Mouse (Mus musculus): ENCODE measurements around the gene Rtp3. TPM values are rescaled to one million over a fixed set of nuclear protein-coding genes. Genes with fewer than 3 reads are reported as not detected.

Gene Rtp3
- 8.7 TPM for polyA plus RNA-seq (2014; fragmentation: Illumina TruSeq; extraction: RNeasy Lipid Tissue Mini Kit (QIAGEN cat#74804); ENCODE audit: insufficient read depth, low read depth, low replicate concordance)

GRCm38 (mm10) chr9:110990204-110990603 is at the start of gene Rtp3:
Gene Rtp3 (minus strand): TSS chr9:110990583.

GRCm38 (mm10) chr9:111019022-111019421 is 28.6 kb upstream of the Rtp3 start, which contains the start of gene Ltf:
Gene Ltf (plus strand): TSS chr9:111019271.

GRCm38 (mm10) chr9:110951397-110951796 is 39.0 kb downstream of the Rtp3 start, which contains the start of gene Lrrc2:
Gene Lrrc2 (plus strand): TSS chr9:110951545.

DNA sequence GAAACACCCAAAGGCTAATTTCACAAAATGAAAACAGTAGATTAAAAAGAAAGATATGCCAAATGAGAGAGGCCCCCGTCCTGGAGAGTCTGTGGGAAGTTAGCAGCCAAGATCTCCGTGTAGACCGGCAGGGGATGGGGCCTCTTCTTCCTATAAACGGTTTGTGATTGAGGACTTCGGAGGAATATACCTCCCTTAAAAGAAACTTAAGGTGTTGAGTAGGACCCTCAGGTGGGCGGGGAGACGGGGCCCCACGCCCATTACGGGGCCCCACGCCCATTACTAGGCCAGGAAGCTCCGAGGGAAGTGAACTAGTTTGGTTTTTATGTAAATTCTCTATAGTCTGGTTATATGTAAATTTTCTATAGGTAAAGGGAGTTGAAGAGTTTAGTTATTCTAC is 44.5 kb downstream of the Rtp3 start, which contains the start of gene Tdgf1:
Tdgf1 (minus strand) TSS at position 233 of the 400 bp plus-strand sequence.

Other genes starting within 250 kb of the Rtp3 start
- 12.4 TPM for gene Myl3, start 248.7 kb downstream of the Rtp3 start, polyA plus RNA-seq (2014; fragmentation: Illumina TruSeq; extraction: RNeasy Lipid Tissue Mini Kit (QIAGEN cat#74804); ENCODE audit: insufficient read depth, low read depth, low replicate concordance)
- gene Pth1r, start 243.4 kb downstream of the Rtp3 start, polyA plus RNA-seq (2014; fragmentation: Illumina TruSeq; extraction: RNeasy Lipid Tissue Mini Kit (QIAGEN cat#74804); ENCODE audit: insufficient read depth, low read depth, low replicate concordance) = 3.5 TPM
- not detected for gene Prss42, start 192.4 kb downstream of the Rtp3 start, polyA plus RNA-seq (2014; fragmentation: Illumina TruSeq; extraction: RNeasy Lipid Tissue Mini Kit (QIAGEN cat#74804); ENCODE audit: insufficient read depth, low read depth, low replicate concordance)
- not detected for gene Prss44, start 176.6 kb downstream of the Rtp3 start, polyA plus RNA-seq (2014; fragmentation: Illumina TruSeq; extraction: RNeasy Lipid Tissue Mini Kit (QIAGEN cat#74804); ENCODE audit: insufficient read depth, low read depth, low replicate concordance)
- gene Prss43, start 163.9 kb downstream of the Rtp3 start, polyA plus RNA-seq (2014; fragmentation: Illumina TruSeq; extraction: RNeasy Lipid Tissue Mini Kit (QIAGEN cat#74804); ENCODE audit: insufficient read depth, low read depth, low replicate concordance) = not detected
- not detected for gene Prss45, start 156.0 kb downstream of the Rtp3 start, polyA plus RNA-seq (2014; fragmentation: Illumina TruSeq; extraction: RNeasy Lipid Tissue Mini Kit (QIAGEN cat#74804); ENCODE audit: insufficient read depth, low read depth, low replicate concordance)
- gene Prss46, start 146.1 kb downstream of the Rtp3 start, polyA plus RNA-seq (2014; fragmentation: Illumina TruSeq; extraction: RNeasy Lipid Tissue Mini Kit (QIAGEN cat#74804); ENCODE audit: insufficient read depth, low read depth, low replicate concordance) = not detected
- not detected for gene Prss50, start 132.6 kb downstream of the Rtp3 start, polyA plus RNA-seq (2014; fragmentation: Illumina TruSeq; extraction: RNeasy Lipid Tissue Mini Kit (QIAGEN cat#74804); ENCODE audit: insufficient read depth, low read depth, low replicate concordance)
- gene Als2cl, start 110.7 kb downstream of the Rtp3 start, polyA plus RNA-seq (2014; fragmentation: Illumina TruSeq; extraction: RNeasy Lipid Tissue Mini Kit (QIAGEN cat#74804); ENCODE audit: insufficient read depth, low read depth, low replicate concordance) = 20.3 TPM
- gene Tmie, start 110.5 kb downstream of the Rtp3 start, polyA plus RNA-seq (2014; fragmentation: Illumina TruSeq; extraction: RNeasy Lipid Tissue Mini Kit (QIAGEN cat#74804); ENCODE audit: insufficient read depth, low read depth, low replicate concordance) = 1.9 TPM
- not detected for gene Fam240a, start 73.7 kb downstream of the Rtp3 start, polyA plus RNA-seq (2014; fragmentation: Illumina TruSeq; extraction: RNeasy Lipid Tissue Mini Kit (QIAGEN cat#74804); ENCODE audit: insufficient read depth, low read depth, low replicate concordance)
- 1.9 TPM for gene Tdgf1, start 44.4 kb downstream of the Rtp3 start, polyA plus RNA-seq (2014; fragmentation: Illumina TruSeq; extraction: RNeasy Lipid Tissue Mini Kit (QIAGEN cat#74804); ENCODE audit: insufficient read depth, low read depth, low replicate concordance)
- 0.90 TPM for gene Lrrc2, start 39.0 kb downstream of the Rtp3 start, polyA plus RNA-seq (2014; fragmentation: Illumina TruSeq; extraction: RNeasy Lipid Tissue Mini Kit (QIAGEN cat#74804); ENCODE audit: insufficient read depth, low read depth, low replicate concordance)
- gene Ltf, start 28.7 kb upstream of the Rtp3 start, polyA plus RNA-seq (2014; fragmentation: Illumina TruSeq; extraction: RNeasy Lipid Tissue Mini Kit (QIAGEN cat#74804); ENCODE audit: insufficient read depth, low read depth, low replicate concordance) = 31.4 TPM
- gene Ccrl2, start 66.9 kb upstream of the Rtp3 start, polyA plus RNA-seq (2014; fragmentation: Illumina TruSeq; extraction: RNeasy Lipid Tissue Mini Kit (QIAGEN cat#74804); ENCODE audit: insufficient read depth, low read depth, low replicate concordance) = 27.7 TPM
- gene Lrrfip2, start 127.0 kb upstream of the Rtp3 start, polyA plus RNA-seq (2014; fragmentation: Illumina TruSeq; extraction: RNeasy Lipid Tissue Mini Kit (QIAGEN cat#74804); ENCODE audit: insufficient read depth, low read depth, low replicate concordance) = 40.4 TPM

Data from lung, adult 10 weeks (tissue).